Mouse (Mus musculus) heart, adult 18-20 months (tissue): ENCODE measurements around the gene Rem2. TPM values are rescaled to one million over a fixed set of nuclear protein-coding genes. Genes with fewer than 3 reads are reported as not detected.

Experiments used
- DNase-seq, 2 experiments: peaks; one replicate each; pipeline ENCODE4 v3.0.0; 2021 to 2022; ENCODE audit warnings: mixed read lengths in 1 of 2
- long read RNA-seq, 2 experiments: library from polyadenylated mRNA; stranded (forward); transcript quantifications; one replicate each; pipeline ENCODE4 v2.0.0; 2021
- total RNA-seq, 2 experiments: library from RNA; stranded (reverse); gene quantifications; 2 replicates each; pipeline ENCODE4 v1.2.3; 2021

Rem2 gene
- total RNA-seq, result not detected
- long read RNA-seq, experiment 1, result 0 reads
- long read RNA-seq, experiment 2, result 0 reads

DNA sequence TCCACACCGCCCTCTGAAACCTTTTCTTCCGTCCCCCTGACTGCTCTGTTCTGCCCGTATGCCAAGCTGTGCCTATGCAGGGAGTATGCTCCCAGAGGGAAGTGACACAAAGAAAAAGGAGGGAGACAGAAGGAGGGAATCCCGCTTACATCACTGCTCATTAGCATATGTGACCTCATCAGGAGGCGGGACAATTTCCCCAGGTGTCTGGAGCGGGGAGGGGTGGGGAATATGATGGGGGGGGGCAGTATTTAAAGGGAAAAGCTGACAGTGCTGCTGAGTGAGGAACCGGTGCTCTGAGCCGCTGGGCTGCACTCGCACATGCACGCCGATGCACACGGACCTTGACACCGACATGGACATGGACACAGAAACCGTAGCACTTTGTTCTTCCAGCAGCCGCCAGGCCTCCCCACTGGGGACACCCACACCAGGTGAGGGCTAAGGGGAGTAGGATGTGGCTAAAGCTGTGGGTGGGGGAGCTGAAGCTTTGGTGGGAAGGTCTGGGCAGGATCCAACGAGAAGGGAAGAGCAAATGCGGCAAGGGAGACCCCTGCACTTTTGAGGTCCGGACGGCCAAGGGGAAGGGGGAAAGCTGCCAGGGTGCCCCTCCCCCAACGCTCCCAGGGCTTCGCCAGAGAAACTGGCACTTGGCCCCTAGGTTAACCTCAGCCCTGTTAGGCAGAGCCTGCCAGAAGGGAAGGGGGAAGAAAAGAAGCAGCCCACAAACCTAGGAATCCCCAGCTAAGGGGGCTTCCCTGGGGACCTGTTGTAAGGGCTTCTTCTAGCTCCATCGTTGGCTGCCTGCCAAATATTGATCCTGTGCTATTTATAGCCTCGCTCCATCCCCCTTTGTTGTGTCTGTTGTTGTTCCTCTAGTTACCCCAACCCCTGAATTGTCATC is at the start of gene Rem2:
Gene Rem2, plus strand, starts transcription at position 160 of the 904 bp plus-strand sequence.
- peak in 1 of 2 experiments; percentile 34 for DNase-seq

DNA sequence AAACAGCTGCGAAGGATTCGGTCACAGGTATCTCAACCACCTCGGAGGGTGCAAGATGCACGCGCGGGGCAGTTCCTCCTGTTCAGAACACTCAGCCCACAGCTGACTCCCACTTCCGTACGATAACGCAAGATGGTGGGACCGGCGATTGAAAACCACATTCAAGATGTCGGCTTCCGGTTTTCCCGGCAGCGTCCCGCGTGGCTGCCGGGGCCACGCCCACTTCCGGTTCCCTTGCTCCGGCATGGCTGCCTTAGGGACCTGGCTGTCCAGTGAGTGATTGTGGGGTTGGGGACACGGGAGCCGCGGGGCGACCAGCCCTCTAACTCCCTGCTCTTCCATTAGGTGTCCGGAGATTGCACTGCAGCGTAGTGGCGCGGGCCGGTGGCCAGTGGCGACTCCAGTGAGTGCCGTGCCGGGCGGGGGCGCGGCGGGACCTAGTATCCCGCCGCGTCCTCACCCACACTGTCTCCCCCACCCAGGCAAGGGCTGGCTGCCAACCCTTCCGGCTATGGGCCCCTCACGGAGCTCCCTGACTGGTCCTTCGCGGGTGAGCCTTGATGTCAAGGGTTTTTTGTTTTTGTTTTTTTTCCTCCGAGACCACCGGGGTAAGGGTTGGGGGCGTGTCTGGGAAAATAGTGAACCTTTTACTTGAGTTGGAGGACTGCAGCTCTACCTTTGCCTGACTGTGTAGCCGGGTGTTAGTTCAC is 49.1 kb upstream of the Rem2 start, which contains the start of gene Mrpl52:
Gene Mrpl52, plus strand, starts transcription at position 221 of the 710 bp plus-strand sequence.
- DNase-seq, result peak; percentile 94 to 95

DNA sequence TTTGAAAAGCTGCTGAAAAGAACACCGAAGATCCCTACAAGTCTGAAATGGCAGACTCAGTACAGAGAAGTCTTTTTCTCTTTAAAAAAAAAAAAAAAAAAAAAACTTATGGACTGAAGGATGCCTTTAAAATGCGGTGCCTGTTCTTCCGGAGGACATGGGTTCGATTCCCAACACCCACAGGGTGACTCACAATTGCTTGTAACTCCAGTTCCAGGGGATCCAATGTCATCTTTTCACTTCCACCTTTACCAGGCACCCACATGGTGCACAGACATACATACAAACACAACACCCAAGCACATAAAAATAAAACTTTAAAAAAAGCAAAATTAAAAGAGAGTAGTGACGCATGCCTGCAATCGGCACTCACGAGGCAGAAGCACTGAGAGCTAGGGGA is 48.2 kb upstream of the Rem2 start:
- no peak for DNase-seq

DNA sequence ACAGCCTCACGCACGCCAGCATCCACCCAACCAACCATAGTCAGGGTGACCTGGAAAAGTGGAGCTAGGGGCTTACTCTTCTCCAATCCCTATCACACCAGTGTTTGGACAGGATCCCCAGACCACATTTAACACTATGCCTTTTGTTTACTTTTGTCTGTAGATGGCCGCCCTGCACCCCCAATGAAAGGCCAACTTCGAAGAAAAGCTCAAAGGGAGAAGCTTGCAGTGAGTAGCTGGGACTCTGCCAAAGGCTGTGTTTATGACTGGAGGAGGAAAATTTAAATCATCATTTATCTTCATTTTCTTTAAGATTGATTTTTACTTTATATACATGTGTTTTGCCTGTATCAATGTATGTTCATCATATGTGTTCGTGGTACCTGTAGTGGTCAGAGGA is 47.5 kb upstream of the Rem2 start:
- DNase-seq, result no peak

DNA sequence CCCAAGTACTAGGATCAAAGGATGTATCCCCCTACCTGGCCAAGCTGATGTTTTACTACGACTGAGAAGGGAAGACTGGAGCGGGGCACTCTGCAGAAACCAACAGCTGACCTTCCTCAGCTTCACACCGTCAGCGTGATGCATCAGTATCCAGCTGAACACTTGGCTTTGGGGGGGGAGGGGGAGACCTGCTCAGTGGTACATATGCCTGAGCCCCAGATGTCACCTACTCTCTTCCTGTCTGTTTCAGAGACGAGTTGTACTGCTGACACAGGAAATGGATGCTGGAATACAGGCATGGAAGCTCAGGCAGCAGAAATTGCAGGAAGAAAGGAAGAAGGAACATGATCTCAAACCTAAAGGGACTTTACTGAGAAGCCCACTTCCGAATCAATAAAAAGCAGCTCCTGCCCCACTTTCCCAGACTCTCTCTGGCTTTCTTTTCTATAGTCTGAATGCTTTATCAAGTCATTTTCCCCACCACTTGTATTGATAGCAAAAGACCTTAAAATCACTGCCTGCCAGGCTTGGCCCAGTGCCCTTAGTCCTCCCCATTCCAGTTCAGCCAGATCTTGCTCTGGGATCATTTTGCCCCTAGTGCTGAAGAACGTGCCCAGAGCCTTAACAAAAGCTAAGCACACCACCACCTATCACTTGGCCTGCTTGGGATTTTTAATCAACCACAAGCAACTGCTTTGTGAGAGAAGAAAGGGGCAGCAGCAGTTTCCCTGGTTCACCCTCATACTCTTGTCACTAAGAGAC is 46.4 kb upstream of the Rem2 start:
- no peak for DNase-seq

DNA sequence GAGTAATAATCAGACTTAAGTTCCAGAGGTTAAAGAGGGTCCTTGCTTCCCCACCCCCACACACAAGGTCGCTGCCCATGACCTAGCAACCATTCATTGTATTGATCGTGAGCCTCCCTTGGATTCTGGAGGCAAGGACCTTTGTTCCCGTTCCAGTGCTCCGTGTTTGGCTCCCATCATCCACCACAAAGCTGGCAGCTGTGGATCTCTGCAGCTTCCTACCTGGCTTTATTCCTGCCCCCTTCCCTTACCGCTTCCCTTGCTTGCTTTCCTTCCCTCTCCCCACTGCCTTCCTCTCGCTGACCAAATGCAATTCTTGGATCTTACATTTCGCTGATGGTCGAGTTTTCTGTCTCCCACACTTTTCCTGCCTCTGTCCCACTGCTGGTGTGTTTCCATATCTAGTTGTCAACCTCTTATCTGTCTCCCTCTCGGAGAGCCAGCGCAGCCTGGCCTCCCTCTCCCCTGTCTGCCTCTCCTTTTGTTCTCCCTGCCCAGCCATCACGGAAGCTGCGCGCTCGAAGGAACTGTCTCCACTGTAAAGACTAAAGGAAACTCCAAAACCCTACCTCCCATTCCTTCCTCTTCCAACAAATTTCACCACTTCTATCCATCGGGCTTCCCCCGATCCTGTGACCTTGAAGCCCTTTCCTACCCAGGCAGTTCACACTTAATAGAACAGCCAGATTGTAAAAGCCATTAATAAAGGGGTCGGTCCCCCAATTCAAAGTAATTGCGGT is 45.3 kb upstream of the Rem2 start:
- DNase-seq, result peak in 1 of 2 experiments; percentile 40

DNA sequence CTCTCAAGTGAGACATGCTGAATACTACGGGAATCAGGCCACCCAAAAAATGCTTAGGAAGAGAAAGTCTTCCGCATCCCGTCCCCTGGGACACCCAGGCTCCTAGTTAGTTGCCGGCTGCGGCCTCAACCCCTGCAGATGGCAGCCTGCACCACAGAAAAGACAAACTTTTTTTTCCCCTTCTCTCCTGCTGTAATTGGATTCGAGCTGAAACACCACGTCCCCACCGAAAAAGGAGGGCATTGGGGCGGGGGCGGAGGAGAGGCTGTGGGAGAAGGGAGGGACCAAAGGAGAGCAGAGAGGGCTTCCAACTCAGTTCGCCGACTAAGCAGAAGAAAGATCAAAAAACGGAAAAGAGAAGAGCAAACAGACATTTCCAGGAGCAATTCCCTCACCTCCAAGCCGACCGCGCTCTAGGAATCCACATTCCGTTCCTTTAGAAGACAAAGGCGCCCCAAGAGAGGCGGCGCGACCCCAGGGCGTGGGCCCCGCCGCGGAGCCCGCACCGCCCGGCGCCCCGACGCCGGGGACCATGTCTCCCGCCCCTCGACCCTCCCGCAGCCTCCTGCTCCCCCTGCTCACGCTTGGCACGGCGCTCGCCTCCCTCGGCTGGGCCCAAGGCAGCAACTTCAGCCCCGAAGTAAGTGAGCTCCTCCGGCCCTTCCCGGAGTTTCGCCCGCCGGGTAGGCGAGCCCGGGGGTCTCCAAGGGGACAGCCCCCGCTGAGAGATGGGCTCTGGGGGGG is 44.4 kb upstream of the Rem2 start, which contains the start of gene Mmp14:
Gene Mmp14, plus strand, starts transcription at position 279 of the 744 bp plus-strand sequence.
- peak; percentile 83 to 85 for DNase-seq

DNA sequence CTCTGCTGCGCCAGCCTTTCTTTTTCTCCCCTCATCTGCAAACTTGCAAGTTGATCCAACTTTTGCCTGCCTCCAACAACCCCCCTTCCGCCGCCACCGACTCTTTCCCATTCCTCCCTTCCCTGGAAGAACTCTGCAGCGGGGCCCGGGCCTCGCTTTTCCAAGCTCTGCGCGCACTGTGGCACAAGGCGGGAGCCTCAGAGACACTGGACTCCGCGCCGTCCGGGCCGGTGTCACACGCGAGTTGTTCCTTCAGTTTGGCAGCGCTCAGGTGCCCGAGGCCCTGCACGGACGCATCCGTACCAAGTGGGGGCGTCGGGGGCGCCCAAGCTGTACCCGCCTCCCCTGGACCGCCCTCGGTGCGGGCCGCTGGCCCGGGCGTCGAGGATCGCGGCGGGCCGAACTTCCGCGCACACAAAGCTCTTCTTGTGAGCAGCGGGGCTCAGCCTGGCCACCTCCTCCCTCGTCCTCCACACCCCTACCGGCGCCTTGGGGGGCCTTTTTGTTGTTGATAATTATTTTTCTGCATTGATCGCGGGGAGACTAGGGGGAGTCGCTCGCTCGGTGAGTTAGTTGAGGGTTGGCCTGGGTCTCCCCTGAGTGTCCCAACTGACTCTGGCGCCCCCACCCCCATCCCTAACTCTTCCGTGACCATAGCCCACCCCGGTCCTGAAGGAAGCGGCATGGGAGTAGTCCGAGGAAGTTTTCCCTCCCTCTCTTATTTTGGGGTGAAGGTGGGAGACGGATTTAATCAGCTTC is 43.6 kb upstream of the Rem2 start:
- peak in 1 of 2 experiments; percentile 53 for DNase-seq

DNA sequence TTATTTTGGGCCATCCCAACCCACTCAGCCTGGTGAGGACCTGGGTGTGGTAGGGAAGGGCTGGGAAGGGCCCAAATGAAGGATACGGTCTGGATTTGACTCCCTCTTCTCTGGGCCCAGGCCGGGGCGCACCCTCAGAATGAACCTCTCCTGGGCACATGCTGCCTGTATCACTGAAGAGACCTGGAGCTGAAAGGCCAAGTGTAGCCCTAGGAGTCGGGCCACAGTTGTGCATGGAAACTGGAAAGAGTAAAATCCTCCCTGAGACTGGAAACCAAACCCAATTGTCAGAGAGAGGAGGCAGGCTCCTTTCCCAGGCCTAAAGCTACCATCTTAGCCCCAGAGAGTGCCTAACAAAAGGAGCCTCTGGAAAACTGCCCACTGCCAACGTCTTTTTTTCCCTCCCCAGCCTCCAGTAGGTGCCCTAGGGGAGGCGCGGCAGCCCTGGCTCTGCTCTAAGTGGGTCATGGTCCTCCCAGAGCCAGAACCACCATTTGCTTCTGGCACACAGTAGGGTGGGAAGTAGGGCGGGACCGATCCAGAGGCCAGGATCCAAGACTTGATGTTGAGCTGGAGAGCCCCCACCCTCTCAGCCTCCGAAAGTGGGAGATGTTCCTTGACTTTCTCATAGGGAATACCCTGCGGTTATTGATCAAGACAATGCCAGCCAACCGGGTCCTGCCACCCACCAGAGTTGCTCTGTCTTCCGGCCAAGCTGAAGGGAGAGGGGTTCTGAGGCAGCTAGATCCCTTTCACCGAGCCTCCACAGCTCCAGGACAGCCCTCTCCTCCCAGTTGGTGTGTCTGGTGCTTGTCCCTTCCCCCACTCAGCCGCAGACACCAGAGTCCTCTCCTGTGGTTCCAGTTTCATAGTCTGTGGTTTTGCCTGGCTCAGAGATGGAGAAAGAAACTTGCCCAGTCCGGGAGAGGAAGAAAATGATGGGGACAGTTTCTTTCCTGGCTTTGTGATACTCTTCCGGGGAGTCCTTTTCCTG is 42.8 kb upstream of the Rem2 start:
- peak; percentile 40 to 51 for DNase-seq

DNA sequence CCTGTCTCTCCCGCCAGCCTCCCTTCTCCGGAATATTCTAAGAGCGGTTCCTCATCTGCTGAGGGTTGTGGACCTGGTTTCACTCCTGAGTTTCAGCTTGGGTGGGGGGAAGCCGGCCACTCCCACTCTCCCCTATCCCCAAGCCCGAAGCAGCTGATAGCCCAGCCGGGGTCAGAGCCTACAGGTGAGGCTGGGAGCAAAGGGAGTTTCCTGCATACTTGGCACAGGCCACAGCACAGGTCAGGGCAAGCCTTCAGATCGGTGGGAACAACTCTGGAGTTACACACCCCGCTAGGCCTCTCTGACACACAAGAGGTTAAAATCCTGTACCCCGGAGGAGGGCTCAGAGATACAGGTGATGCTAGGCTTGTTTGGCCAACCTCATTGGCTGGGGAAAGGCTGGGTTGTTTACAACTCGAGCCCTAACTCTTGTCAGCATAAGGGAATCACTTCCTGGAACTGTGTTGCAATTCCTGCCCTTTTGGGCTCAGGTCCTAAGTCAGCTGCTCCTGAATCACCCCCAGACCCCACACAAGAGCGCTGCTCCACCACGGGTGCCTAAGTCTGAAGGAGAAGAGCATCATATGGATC is 41.9 kb upstream of the Rem2 start:
- peak; percentile 50 to 54 for DNase-seq

DNA sequence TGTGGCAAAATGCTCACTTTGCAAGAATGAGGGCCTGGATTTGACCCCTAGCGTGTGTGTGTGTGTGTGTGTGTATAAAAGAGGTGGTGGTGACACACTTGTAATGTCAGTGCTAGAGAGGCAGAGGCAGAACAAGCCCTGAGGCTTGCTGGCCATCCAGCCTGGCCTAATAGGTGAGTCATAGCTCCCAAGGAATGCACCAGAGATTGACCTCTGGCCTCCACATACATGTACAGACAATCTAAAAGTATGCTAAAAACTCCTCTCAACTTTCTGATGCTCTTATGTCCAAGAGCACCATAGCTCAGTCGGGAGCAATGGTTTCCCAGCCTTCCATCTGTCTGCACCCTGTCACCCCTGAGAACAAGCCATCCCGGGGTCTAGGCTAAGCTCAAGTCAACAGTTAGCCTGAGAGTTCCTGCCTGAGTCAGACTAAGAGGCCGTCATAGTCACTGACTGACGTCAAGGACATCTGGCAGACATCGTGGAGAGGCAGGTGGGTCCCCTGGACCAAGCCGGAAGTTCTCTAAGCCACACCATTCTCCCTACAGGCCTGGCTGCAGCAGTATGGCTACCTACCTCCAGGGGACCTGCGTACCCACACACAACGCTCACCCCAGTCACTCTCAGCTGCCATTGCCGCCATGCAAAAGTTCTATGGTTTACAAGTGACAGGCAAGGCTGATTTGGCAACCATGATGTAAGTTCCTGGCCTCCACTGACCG is 40.5 kb upstream of the Rem2 start:
- no peak for DNase-seq

DNA sequence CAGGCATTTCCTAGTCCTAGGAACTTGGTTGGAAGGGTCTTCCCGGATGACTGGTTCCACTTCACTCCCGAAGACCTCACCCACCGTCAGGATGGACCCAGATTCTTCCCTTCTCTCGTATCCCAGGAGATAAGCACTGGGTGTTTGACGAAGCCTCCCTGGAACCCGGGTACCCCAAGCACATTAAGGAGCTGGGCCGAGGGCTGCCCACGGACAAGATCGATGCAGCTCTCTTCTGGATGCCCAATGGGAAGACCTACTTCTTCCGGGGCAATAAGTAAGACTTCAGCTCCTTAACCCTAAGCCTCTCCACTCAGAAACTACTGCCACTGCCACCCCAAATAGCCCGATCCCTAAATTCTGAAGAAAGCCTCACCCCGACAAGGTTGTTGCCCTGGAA is 36.7 kb upstream of the Rem2 start:
- DNase-seq, result no peak

DNA sequence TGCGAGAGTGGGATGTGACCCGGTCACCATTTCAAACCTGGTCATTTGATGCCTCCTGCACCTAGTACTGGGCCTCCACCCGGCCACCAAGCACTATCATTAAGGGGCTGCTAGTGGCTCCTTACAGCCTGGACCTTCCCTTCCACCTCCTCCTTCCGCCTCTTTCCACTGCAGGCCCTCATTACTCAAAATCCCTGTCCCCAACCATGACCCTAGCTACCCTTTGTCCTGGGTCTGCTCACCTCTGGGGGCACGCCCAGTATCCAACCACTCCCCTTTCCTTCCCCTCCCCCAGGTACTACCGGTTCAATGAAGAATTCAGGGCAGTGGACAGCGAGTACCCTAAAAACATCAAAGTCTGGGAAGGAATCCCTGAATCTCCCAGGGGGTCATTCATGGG is 36.3 kb upstream of the Rem2 start:
- DNase-seq, result no peak

DNA sequence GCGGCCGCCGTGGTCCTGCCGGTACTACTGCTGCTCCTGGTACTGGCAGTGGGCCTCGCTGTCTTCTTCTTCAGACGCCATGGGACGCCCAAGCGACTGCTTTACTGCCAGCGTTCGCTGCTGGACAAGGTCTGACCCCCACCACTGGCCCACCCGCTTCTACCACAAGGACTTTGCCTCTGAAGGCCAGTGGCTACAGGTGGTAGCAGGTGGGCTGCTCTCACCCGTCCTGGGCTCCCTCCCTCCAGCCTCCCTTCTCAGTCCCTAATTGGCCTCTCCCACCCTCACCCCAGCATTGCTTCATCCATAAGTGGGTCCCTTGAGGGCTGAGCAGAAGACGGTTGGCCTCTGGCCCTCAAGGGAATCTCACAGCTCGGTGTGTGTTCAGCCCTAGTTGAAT is 35.4 kb upstream of the Rem2 start:
- no peak for DNase-seq

DNA sequence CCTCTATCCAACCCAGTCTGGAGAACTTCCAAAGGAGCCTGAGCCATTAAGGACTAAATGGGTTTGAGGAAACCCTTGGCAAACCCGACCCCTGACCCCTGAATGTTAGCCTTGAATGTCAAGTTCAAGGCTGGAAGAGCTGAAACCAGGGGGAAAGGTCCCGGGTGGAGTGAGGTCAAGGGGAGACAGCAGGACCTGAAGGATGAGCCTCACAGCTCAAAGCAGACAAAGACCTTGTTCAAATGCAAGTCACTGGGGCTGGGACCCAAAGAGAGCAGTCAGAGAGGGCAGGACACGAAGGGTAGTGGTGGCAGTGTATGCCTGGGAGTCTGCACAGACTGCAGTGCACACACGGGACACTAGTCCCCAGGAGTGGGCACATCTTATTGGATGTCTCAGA is 34.5 kb upstream of the Rem2 start:
- DNase-seq, result no peak

DNA sequence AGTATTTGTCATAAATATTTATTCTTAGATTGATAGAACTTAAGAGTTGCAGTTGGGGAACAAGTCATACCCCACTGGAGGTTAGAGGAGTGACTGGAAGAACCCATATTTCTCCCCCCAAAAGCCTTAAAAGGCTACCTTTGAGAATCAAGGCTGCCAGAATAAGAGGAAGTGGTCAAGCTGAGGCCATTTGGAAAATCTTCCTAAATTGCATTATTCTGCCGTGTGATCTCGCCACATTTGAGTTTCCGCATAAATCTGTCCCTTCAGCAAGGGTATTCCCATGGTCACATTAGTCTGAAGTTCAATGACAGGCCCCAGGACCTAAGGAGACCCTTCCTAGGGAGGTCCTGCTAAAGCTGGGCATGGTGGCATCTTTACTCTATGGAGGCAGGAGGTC is 33.4 kb upstream of the Rem2 start:
- DNase-seq, result no peak

DNA sequence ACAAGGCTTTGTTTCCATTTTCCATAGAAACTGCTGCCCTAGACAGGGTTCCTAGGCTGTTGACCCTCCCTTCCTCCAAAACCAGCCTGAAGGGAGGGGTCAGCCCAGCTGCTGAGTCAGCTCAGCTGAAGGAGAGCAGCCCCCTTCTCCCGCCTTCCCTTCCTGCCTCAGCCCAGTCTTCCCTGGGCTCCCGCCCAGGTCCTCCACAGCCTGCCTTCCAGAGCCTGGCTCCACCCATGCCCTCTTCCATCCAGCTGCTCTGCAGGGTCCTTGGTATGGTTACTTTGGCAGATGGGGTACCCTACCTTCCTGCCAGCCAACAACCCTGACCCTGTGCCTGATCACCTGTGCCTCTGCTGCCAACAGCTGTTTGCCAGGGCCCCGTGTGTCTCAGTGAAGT is 32.7 kb upstream of the Rem2 start:
- DNase-seq, result peak; percentile 66 to 72
